Mouse (Mus musculus) heart, postnatal 0 days (tissue): ENCODE results near the gene Exosc9. TPM values are rescaled to one million over a fixed set of nuclear protein-coding genes. Genes with fewer than 3 reads are reported as not detected.
A peak's percentile ranks its signal among the peaks of the same experiment; 100 is the strongest.

Source experiments
- ATAC-seq: fragments of 200-750 bp; cut with Nextera tagmentation; 2 replicates; pipeline ENCODE4 v1.8.0; 2017; ENCODE audit warnings: low read depth, moderate number of reproducible peaks, moderate library complexity; ENCODE audit not compliant: insufficient read depth
- DNase-seq: peaks from one replicate; pipeline ENCODE4 v3.0.0-alpha.2; 2016; ENCODE audit warnings: low spot score
- H3K27ac ChIP-seq: fragments of 300-500 bp; sonication (generic); 2 replicates; pipeline ENCODE4 v1.5.1; 2014; ENCODE audit warnings: low read depth, mild to moderate bottlenecking
- H3K27me3 ChIP-seq: fragments of 300-500 bp; sonication (generic); 2 replicates; pipeline ENCODE4 v1.6.1; 2014; ENCODE audit warnings: low read length, mixed read lengths; ENCODE audit not compliant: control insufficient read depth, insufficient read depth
- H3K36me3 ChIP-seq: fragments of 300-500 bp; sonication (generic); replicated peaks from 2 replicates; pipeline ENCODE4 v1.6.1; 2014; ENCODE audit warnings: low read length, mixed read lengths; ENCODE audit not compliant: control insufficient read depth, insufficient read depth
- H3K4me1 ChIP-seq: fragments of 300-500 bp; sonication (generic); 2 replicates; pipeline ENCODE4 v1.6.1; 2014; ENCODE audit warnings: antibody characterized with exemption; ENCODE audit not compliant: control insufficient read depth, insufficient read depth
- H3K4me2 ChIP-seq: fragments of 300-500 bp; sonication (generic); 2 replicates; pipeline ENCODE4 v1.6.1; 2014; ENCODE audit warnings: low read depth, mild to moderate bottlenecking, low read length, moderate library complexity
- H3K4me3 ChIP-seq: fragments of 300-500 bp; sonication (generic); 2 replicates; pipeline ENCODE4 v1.5.1; 2014; ENCODE audit warnings: low read depth, low read length
- H3K9ac ChIP-seq: fragments of 300-500 bp; sonication (generic); replicated peaks from 2 replicates; pipeline ENCODE4 v1.6.1; 2014; ENCODE audit warnings: low read depth, low read length, mixed read lengths
- H3K9me3 ChIP-seq: fragments of 300-500 bp; sonication (generic); replicated peaks from 2 replicates; pipeline ENCODE4 v1.6.1; 2016; ENCODE audit warnings: low read length; ENCODE audit not compliant: control insufficient read depth
- CTCF ChIP-seq: IDR thresholded peaks from 2 replicates; pipeline ENCODE4 v1.5.1; 2016; ENCODE audit warnings: antibody characterized with exemption, control low read depth, low read depth
- EP300 ChIP-seq: IDR thresholded peaks from 2 replicates; pipeline ENCODE4 v1.6.1; 2016; ENCODE audit warnings: antibody characterized with exemption, low read depth
- WGBS: fragments of 180-500 bp; shearing (Covaris S2); extraction: QIAGEN DNeasy Blood & Tissue Kit; methylation state at CpG from one replicate; pipeline ENCODE4 v1.1.7; 2014; 5-methylcytosine and 5-hydroxymethylcytosine counted together
- polyA plus RNA-seq: library from polyadenylated mRNA; unstranded; fragments of >200 nt; fragmentation: Nextera tagmentation; extraction: Ambion mirVana; gene quantifications from 2 replicates; pipeline ENCODE4 v1.2.1, GENCODE M21; 2015
- total RNA-seq: library from RNA; depleted of rRNA; stranded (reverse); fragments of >200 nt; gene quantifications from 2 replicates; pipeline ENCODE4 v1.2.3, GENCODE M21; 2014; ENCODE audit warnings: low replicate concordance

Exosc9 gene
- total and polyA plus RNA-seq, 2 experiments from 2014 or later = 22.6 to 40.9 TPM

DNA sequence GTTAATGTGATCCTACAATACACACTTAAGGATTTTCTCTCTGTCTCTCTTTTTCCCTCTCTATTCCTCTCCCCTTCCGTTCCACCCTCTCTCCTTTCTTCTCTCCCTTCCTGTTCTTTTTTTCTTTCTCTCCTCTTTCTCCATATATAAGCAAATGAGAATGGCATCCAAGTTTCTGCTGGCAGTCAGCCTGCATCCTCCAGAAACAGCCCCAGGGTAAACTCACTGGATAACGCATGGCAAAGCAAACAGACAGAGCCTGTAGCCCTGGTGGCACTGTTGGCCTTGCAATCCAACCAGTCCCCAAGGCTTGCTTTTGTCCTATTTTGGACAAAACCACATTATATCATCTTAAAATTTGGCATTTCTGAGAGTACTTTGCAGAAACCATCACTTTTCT is 21.2 kb upstream of the Exosc9 start:
- ATAC-seq (no peak), DNase-seq (peak; percentile 12)
- Histone ChIP-seq H3K4me1 (peaks cover 27% of the 10 kb centered on the region), H3K9ac (no peak overlapping the region), H3K27me3 (no peaks in the 10 kb centered on the region), H3K4me3 (no peak overlapping the region), H3K36me3 (no peaks in the 10 kb centered on the region), H3K4me2 (peak overlapping the region; percentile 63), H3K27ac (peak overlapping the region; percentile 79), H3K9me3 (no peaks in the 10 kb centered on the region)
- TF ChIP-seq EP300 (no peak), CTCF (no peak)
- 23% methylated on average over 2 of the region's 2 CpGs for WGBS

DNA sequence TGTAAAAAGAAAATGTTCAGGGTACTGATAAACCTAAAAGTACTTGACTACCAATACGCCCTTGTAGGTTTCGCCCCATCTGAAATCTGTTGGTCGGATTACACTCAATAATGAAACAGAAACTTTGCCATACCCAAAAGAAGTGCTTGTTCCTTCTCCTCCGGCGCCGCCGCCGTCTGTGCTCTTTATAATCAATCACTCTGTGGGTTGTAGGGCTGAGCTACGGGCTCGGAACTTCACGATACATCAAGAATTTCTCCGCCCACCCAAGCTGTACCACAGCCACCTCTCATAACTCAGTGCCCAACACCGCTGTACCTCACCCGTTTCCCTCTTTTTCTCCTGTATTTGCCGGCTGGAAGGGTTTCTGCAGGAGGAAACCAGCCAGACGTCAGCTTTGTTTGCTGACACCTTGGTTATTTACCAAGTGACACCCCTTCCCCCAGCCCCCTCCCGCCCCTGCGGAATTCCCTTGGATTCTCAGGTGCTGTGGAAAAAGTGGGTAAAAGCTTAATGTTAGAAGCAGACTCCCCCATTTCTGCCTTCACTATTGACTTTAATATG is 20.3 kb upstream of the Exosc9 start:
- Histone ChIP-seq H3K27ac (peak overlapping the region; percentile 79; the same call in 1 of the 2 replicates), H3K27me3 (no peaks in the 10 kb centered on the region), H3K4me1 (peaks cover 27% of the 10 kb centered on the region), H3K36me3 (no peaks in the 10 kb centered on the region), H3K4me2 (peak overlapping the region; percentile 63), H3K4me3 (peak overlapping the region; percentile 44), H3K9ac (peak overlapping the region; percentile 50; the same call in 1 of the 2 replicates), H3K9me3 (no peaks in the 10 kb centered on the region)
- TF ChIP-seq EP300 (no peak), CTCF (no peak)
- 15% methylated on average over 18 of the region's 18 CpGs for WGBS
- ATAC-seq = no peak
- no peak for DNase-seq

DNA sequence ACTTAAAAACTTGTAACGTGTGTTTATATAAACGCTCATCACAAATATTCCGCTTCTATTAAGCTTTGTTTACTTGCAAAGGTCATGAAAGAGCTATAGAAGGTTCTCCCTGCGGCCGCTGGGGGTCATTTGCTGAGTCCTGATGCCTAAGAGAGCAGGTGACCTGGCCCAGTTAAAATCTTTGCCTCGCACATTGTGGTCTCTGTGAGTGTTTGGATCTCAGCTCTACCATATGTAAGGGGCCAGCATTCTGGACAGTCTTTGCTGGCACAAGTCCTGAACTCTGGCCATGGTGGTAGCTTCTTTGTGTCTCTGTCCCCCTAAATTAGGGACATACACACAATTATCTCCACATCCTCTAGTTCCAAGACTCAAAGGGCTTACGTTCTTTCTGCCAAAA is 19.7 kb upstream of the Exosc9 start:
- Histone ChIP-seq H3K27ac (peak overlapping the region; percentile 11), H3K9ac (no peak overlapping the region), H3K27me3 (no peaks in the 10 kb centered on the region), H3K4me2 (no peak overlapping the region; the same call in 1 of the 2 replicates), H3K4me3 (no peak overlapping the region), H3K36me3 (no peaks in the 10 kb centered on the region), H3K9me3 (no peaks in the 10 kb centered on the region), H3K4me1 (peaks cover 27% of the 10 kb centered on the region)
- TF ChIP-seq EP300 (no peak), CTCF (no peak)
- 56% methylated on average over 7 of the region's 7 CpGs for WGBS
- DNase-seq (no peak), ATAC-seq (no peak)

DNA sequence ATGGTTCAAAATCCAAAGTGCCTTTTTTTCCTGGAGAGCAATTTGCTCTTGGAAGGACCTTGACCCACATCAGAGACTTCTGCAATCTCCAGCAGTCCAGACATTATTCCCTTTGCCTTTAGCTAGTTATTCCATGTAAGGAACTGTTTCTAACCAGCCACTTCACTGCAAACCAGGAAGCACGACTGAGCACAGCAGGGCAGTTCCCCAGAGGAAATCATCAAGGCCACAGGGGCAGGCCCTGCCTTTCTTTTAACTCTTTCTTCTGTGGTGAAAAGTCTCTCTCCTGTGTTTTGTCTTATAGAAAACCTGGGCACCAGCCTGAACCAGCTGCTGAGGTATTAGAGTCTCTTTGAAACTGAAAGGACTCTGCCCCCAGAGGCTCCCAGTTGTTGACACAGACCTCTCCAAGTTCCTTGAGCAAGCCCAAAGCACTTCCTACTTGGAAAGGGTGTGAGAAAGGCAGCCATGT is 19.2 kb upstream of the Exosc9 start:
- Histone ChIP-seq H3K4me2 (no peak overlapping the region), H3K36me3 (no peaks in the 10 kb centered on the region), H3K4me1 (peaks cover 27% of the 10 kb centered on the region), H3K27me3 (no peaks in the 10 kb centered on the region), H3K4me3 (no peak overlapping the region), H3K9ac (no peak overlapping the region), H3K27ac (peak overlapping the region; percentile 11), H3K9me3 (no peaks in the 10 kb centered on the region)
- WGBS = 10% methylated on average over 1 of the region's 1 CpGs
- TF ChIP-seq CTCF (no peak), EP300 (no peak)
- peak; percentile 50 for DNase-seq
- ATAC-seq = peak; percentile 21; the same call in 1 of the 2 replicates

DNA sequence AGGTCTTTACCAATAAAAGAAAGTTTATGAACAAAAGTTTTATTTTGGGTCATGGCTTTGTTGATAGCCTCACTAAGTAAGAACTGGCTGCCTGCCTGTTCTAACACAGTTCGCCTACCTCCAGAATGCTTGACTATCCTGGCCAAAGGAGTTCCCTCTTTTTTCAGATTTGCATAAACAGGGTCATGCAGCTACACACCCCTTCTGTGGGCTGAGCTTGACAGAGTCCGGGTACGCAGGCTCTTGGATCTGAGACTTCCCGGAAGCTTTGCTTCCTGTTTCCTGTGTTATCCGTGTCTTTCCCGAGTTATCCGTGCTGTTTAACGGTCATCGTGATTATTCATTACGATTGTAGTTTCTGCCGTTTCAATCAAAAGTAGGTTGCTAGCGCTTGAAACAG is 16.4 kb upstream of the Exosc9 start:
- no peak for ATAC-seq
- no peak for DNase-seq
- peaks cover 23% of the 10 kb centered on the region for H3K4me1 ChIP-seq
- no peak overlapping the region for H3K4me3 ChIP-seq
- no peak overlapping the region for H3K4me2 ChIP-seq
- no peaks in the 10 kb centered on the region for H3K36me3 ChIP-seq
- TF ChIP-seq CTCF = no peak
- TF ChIP-seq EP300 = no peak
- H3K27me3 ChIP-seq = no peaks in the 10 kb centered on the region
- 70% methylated on average over 12 of the region's 12 CpGs for WGBS
- H3K9ac ChIP-seq = no peak overlapping the region
- no peak overlapping the region for H3K27ac ChIP-seq
- no peaks in the 10 kb centered on the region for H3K9me3 ChIP-seq
